Mouse (Mus musculus) urinary bladder, postnatal 4 days (tissue): ENCODE measurements around the gene Olfr1351.
"Not testable (repeated sequence)": the region's sequence is repeated elsewhere in the genome, so short reads cannot be mapped to it uniquely, and the experiment has no call there.

Experiments used
- DNase-seq, 2 experiments: peaks; one replicate each; pipeline ENCODE4 v3.0.0; 2021 to 2022; ENCODE audit warnings: low spot score in 2 of 2

Gene Olfr1351

GRCm38 (mm10) chr10:79012172-79012571 is at the start of gene Olfr1351:
Gene Olfr1351 (plus strand): TSS chr10:79012472.
- DNase-seq: no peak

DNA sequence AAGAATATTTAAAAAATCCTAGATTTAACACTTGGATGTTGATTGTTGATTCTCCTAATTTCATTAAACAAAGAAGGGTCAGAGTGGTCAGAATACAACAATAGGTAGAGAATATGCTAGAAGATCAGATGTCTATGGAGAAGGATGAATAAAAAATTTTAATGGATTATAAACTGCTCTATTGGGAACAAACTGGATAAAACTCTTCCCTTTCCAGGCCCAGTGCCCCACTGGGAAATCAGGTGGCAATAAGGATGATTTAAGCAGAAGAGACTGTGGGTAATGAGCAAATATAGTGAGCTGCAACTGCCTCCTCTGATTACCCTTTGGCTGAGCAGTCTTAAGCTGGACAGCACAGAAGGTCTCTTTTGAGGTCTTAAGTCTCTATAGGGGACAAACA is 49.3 kb upstream of the Olfr1351 start, which contains the start of gene Olfr1353:
Gene Olfr1353, plus strand, starts transcription at position 301 of the 400 bp plus-strand sequence.
- DNase-seq: not testable (repeated sequence)

DNA sequence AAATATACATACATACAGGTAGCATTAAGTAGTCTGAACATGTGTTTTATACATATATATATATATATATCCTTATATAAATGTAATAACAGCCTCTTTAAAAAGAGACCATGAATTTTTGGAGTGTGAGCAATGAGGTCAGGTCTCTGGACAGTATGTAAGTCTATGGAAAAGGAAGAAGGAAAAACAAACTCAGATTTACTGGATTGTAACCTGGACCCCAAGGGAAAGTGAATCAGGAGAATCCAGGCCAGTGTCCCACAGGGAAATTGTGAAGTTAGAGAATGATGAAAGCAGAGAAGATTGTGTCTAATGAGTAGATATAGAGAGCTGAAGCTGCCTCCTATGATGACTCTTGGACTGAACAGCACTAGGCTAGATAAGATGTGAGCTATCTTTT is 31.5 kb upstream of the Olfr1351 start, which contains the start of gene Olfr1352:
Gene Olfr1352, plus strand, starts transcription at position 301 of the 400 bp plus-strand sequence.
- no peak for DNase-seq

DNA sequence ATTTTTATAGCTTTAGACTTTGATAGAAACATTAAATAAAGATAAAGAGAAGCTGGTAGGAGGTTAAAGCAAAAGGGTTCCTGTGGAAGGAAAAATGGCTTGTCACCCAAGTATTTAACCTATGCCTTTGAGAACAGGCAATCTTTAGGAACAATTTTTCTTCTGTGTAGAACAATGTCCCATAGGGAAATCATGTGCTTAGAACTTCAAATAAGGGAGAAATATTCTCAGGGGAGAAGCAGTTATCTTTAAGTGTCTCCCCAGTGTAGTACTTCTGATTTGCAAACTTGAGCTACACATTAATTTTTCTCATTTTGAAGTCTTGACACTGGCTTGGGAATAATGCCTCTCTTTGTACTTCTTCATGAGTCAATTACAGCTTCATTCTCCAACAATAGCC is 16.2 kb downstream of the Olfr1351 start, which contains the start of gene Olfr57:
Gene Olfr57, plus strand, starts transcription at position 301 of the 400 bp plus-strand sequence.
- no peak for DNase-seq

DNA sequence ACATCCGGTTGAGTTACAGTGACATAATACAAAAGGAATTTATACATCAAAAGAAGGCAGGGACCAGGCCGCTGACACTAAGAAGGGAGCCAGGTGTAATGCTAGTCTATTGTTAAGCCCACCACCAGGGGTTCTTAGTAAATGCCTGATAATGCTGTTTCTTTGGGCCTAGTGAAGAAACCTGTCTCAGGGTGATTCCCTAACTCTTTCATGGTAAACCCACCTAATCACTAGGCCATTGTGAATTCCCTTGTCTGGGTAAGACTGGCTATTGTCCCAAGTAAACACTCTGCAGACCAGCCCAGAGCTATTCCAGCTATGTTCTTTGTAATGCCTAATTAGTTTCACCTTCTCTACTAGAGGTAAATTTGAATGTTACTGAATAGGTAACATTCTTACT is 30.2 kb downstream of the Olfr1351 start:
- not testable (repeated sequence) for DNase-seq

GRCm38 (mm10) chr10:79057370-79057769 is 45.1 kb downstream of the Olfr1351 start:
- not testable (repeated sequence) for DNase-seq
